Mouse (Mus musculus) gastrocnemius, adult 2 months (tissue): Measurements from ENCODE around the gene Ascl5. TPM values are rescaled to one million over a fixed set of nuclear protein-coding genes. Genes with fewer than 3 reads are reported as not detected.

Experiments
- DNase-seq: peaks from one replicate; pipeline ENCODE4 v3.0.0; 2022
- H3K27ac ChIP-seq: fragments of 200-600 bp; 2 replicates; pipeline ENCODE4 v1.8.1; 2022; ENCODE audit warnings: mild to moderate bottlenecking
- H3K4me3 ChIP-seq: fragments of 200-600 bp; 2 replicates; pipeline ENCODE4 v1.8.1; 2022; ENCODE audit warnings: mild to moderate bottlenecking, moderate library complexity
- CTCF ChIP-seq: fragments of 200-600 bp; IDR thresholded peaks from 2 replicates; pipeline ENCODE4 v1.8.1; 2022; ENCODE audit warnings: antibody characterized with exemption, mild to moderate bottlenecking, moderate library complexity
- intact Hi-C: fragments of 180-260 bp; cut with DNase I; formaldehyde crosslinking; loops from one replicate; pipeline ENCODE4 v1.15.1; 2025
- total RNA-seq, 2 experiments: library from RNA; stranded (reverse); gene quantifications; 2 replicates each; pipeline ENCODE4 v1.2.3; 2021

The Ascl5 gene
- total RNA-seq, 2 experiments from 2014 or later: not detected

DNA sequence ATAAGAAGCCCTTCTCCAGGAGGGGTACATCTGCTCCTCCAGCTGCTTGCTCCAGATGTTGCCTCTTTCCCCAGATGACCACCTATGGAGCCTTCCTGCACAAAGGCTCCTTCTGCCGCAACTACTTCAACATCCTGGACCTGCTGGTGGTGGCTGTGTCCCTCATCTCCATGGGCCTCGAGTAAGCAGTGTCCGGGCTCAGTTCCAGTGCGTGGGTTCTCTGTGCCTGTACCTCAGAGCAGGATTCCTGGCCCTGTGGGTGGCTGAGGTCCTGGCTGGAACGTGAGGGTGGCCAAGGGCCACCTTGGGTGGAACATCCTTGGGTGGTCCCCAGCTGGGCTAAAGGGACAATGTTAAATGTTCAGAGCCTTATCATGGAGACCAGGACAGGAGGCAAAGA is 44.2 kb downstream of the Ascl5 start:
- Histone ChIP-seq H3K27ac (no peak overlapping the region), H3K4me3 (no peak overlapping the region)
- TF ChIP-seq CTCF: no peak
- no peak for DNase-seq
- intact Hi-C loops: no loop called here

Other genes starting within 250 kb of the Ascl5 start
- not detected for gene Lad1, start 232.2 kb upstream of the Ascl5 start, total RNA-seq
- gene Tnnt2, start 214.4 kb upstream of the Ascl5 start, total RNA-seq: 1 to 10 TPM in 1 of 2 experiments, under 1 TPM in 1; 0.77 to 3.3 TPM
- gene Pkp1, start 131.6 kb upstream of the Ascl5 start, total RNA-seq: not detected
- 10 to 100 TPM; 21.8 to 52.3 TPM for gene Igfn1, start 44.5 kb upstream of the Ascl5 start, total RNA-seq
- gene Tmem9, start 42.7 kb upstream of the Ascl5 start, total RNA-seq: 1 to 10 TPM; 5.2 to 9.9 TPM
- gene Cacna1s, start 1.9 kb downstream of the Ascl5 start, total RNA-seq: 100 to 1,000 TPM; 779 to 840 TPM
- under 1 TPM; 0.46 to 0.47 TPM for gene Kif21b, start 80.6 kb downstream of the Ascl5 start, total RNA-seq
- gene Mroh3, start 162.0 kb downstream of the Ascl5 start, total RNA-seq: not detected
- not detected for gene Inava, start 183.5 kb downstream of the Ascl5 start, total RNA-seq
- gene Gpr25, start 210.1 kb downstream of the Ascl5 start, total RNA-seq: not detected